Mouse (Mus musculus) heart, adult 2 months (tissue): ENCODE data around the gene Pi4k2a. TPM values are rescaled to one million over a fixed set of nuclear protein-coding genes. Genes with fewer than 3 reads are reported as not detected.

Experiments
- DNase-seq, 2 experiments: peaks; one replicate each; pipeline ENCODE4 v3.0.0; 2021
- H3K27ac ChIP-seq: fragments of 200-600 bp; 2 replicates; pipeline ENCODE4 v1.8.1; 2022
- H3K27me3 ChIP-seq: fragments of 200-500 bp; 2 replicates; pipeline ENCODE4 v1.6.1; 2012; ENCODE audit warnings: mild to moderate bottlenecking, low read length, inconsistent platforms, mixed read lengths; ENCODE audit not compliant: control insufficient read depth, insufficient read depth
- H3K36me3 ChIP-seq: fragments of 200-500 bp; 2 replicates; pipeline ENCODE4 v1.6.1; 2012; ENCODE audit warnings: low read length, inconsistent platforms; ENCODE audit not compliant: control insufficient read depth, insufficient read depth
- H3K4me1 ChIP-seq: fragments of 200-500 bp; 2 replicates; pipeline ENCODE4 v1.6.1; 2011; ENCODE audit warnings: low read length; ENCODE audit not compliant: control insufficient read depth, insufficient read depth
- H3K4me3 ChIP-seq: fragments of 200-600 bp; 2 replicates; pipeline ENCODE4 v1.8.1; 2022
- H3K79me2 ChIP-seq: fragments of 200-500 bp; replicated peaks from 2 replicates; pipeline ENCODE4 v1.6.1; 2012; ENCODE audit warnings: mild to moderate bottlenecking, inconsistent platforms, low read length, moderate library complexity, mixed read lengths; ENCODE audit not compliant: control insufficient read depth, insufficient read depth
- H3K9ac ChIP-seq: fragments of 200-500 bp; 2 replicates; pipeline ENCODE4 v1.6.1; 2012; ENCODE audit warnings: low read depth, mild to moderate bottlenecking, control low read depth, inconsistent platforms, low read length, mixed read lengths
- CTCF ChIP-seq: fragments of 200-600 bp; IDR thresholded peaks from 2 replicates; pipeline ENCODE4 v1.8.1; 2022; ENCODE audit warnings: antibody characterized with exemption, mild to moderate bottlenecking, moderate library complexity
- EP300 ChIP-seq: fragments of 200-500 bp; IDR thresholded peaks from 2 replicates; pipeline ENCODE4 v1.6.1; 2011; ENCODE audit warnings: low read depth, low read length, control low read depth; ENCODE audit not compliant: insufficient read depth
- POLR2A ChIP-seq: fragments of 200-500 bp; IDR thresholded peaks from 2 replicates; pipeline ENCODE4 v1.6.1; 2011; ENCODE audit warnings: mild to moderate bottlenecking, low read depth, low read length, control low read depth; ENCODE audit not compliant: insufficient read depth
- WGBS: fragments of 180-500 bp; shearing (Covaris S2); methylation state at CpG from one replicate; pipeline ENCODE4 v1.1.7; 2018; 5-methylcytosine and 5-hydroxymethylcytosine counted together
- intact Hi-C: fragments of 180-260 bp; cut with DNase I; formaldehyde crosslinking; loops from one replicate; pipeline ENCODE4 v1.15.1; 2025
- polyA plus RNA-seq: library from polyadenylated mRNA; depleted of rRNA; stranded (reverse); fragments of >200 nt; gene quantifications from 2 replicates; pipeline ENCODE4 v1.2.3, GENCODE M21; 2012
- total RNA-seq, 2 experiments: library from RNA; stranded (reverse); gene quantifications; 2 replicates each; pipeline ENCODE4 v1.2.3; 2021

Pi4k2a gene
- total and polyA plus RNA-seq, 3 experiments = 15.1 to 21.3 (median 18.2) TPM

GRCm38 (mm10) chr19:42139724-42140517 is 49.7 kb downstream of the Pi4k2a start:
- Histone ChIP-seq H3K4me1 (peaks cover 2% of the 10 kb centered on the region), H3K27me3 (no peaks in the 10 kb centered on the region), H3K79me2 (no peaks in the 10 kb centered on the region), H3K4me3 (no peak overlapping the region), H3K9ac (no peak overlapping the region), H3K36me3 (no peaks in the 10 kb centered on the region), H3K27ac (no peak overlapping the region)
- no peak for DNase-seq
- 68% methylated on average over 5 of the region's 5 CpGs for WGBS
- no peak for TF ChIP-seq CTCF
- TF ChIP-seq EP300 = no peak
- no peak for TF ChIP-seq POLR2A
- intact Hi-C loops = loop anchor here (10.0 kb wide), 1 partner anchor 205 kb away; the partner anchor contains the start of genes Exosc1 and Zdhhc16

- H3K9ac ChIP-seq = no peak overlapping the region
- no peaks in the 10 kb centered on the region for H3K36me3 ChIP-seq
- H3K27me3 ChIP-seq = no peaks in the 10 kb centered on the region
- DNase-seq = no peak
- peaks cover 9% of the 10 kb centered on the region for H3K4me1 ChIP-seq
- TF ChIP-seq CTCF (no peak), POLR2A (no peak), EP300 (no peak)
- no peak overlapping the region for H3K27ac ChIP-seq
- no peaks in the 10 kb centered on the region for H3K79me2 ChIP-seq
- WGBS = 77% methylated on average over 3 of the region's 3 CpGs
- intact Hi-C loops = loop anchor here (10.0 kb wide), 1 partner anchor 207 kb away; the partner anchor contains the start of genes Exosc1 and Zdhhc16
- no peak overlapping the region for H3K4me3 ChIP-seq
Observed at GRCm38 (mm10) chr19:42141998-42142397, 51.7 kb downstream of the Pi4k2a start.

- H3K9ac ChIP-seq = no peak overlapping the region
Observed at GRCm38 (mm10) chr19:42142757-42143156, 52.5 kb downstream of the Pi4k2a start.

GRCm38 (mm10) chr19:42144067-42144466 is 53.8 kb downstream of the Pi4k2a start:
- Histone ChIP-seq H3K27ac (no peak overlapping the region), H3K9ac (no peak overlapping the region), H3K4me1 (peaks cover 10% of the 10 kb centered on the region), H3K27me3 (no peaks in the 10 kb centered on the region), H3K36me3 (no peaks in the 10 kb centered on the region), H3K79me2 (no peaks in the 10 kb centered on the region), H3K4me3 (no peak overlapping the region)
- DNase-seq = no peak
- TF ChIP-seq EP300 (no peak), CTCF (no peak), POLR2A (no peak)
- intact Hi-C loops = loop anchor here (1.0 to 10.0 kb wide), 3 partner anchors 13 to 209 kb away; partner anchors contain the start of genes Exosc1 and Zdhhc16
- WGBS = 27% methylated on average over 6 of the region's 6 CpGs

More at GRCm38 (mm10) chr19:42142757-42143156, 52.5 kb downstream of the Pi4k2a start:
- Histone ChIP-seq H3K27me3 (no peaks in the 10 kb centered on the region), H3K4me3 (no peak overlapping the region), H3K27ac (no peak overlapping the region), H3K36me3 (no peaks in the 10 kb centered on the region), H3K4me1 (peaks cover 9% of the 10 kb centered on the region), H3K79me2 (no peaks in the 10 kb centered on the region)
- DNase-seq = no peak
- intact Hi-C loops = loop anchor here (10.0 kb wide), 1 partner anchor 208 kb away; the partner anchor contains the start of genes Exosc1 and Zdhhc16
- no peak for TF ChIP-seq POLR2A
- TF ChIP-seq CTCF = no peak
- no peak for TF ChIP-seq EP300
- WGBS = 73% methylated on average over 2 of the region's 2 CpGs

- H3K27me3 ChIP-seq = no peaks in the 10 kb centered on the region
- H3K4me3 ChIP-seq = no peak overlapping the region
- intact Hi-C loops = loop anchor here (1.0 to 10.0 kb wide), 5 partner anchors 14 to 210 kb away; partner anchors contain the start of genes Exosc1, Mms19, Pi4k2a and Ubtd1
- H3K9ac ChIP-seq = no peak overlapping the region
- DNase-seq = peak; percentile 83 to 86
- 22% methylated on average over 8 of the region's 8 CpGs for WGBS
- TF ChIP-seq POLR2A (no peak), CTCF (peak; percentile 85)
- H3K36me3 ChIP-seq = no peaks in the 10 kb centered on the region
- no peaks in the 10 kb centered on the region for H3K79me2 ChIP-seq
- peak overlapping the region; percentile 20 for H3K27ac ChIP-seq
- peaks cover 11% of the 10 kb centered on the region for H3K4me1 ChIP-seq
Observed at GRCm38 (mm10) chr19:42144541-42145167, 54.4 kb downstream of the Pi4k2a start.
